Mouse (Mus musculus): ENCODE results near the gene Grin3b. TPM values are rescaled to one million over a fixed set of nuclear protein-coding genes. Genes with fewer than 3 reads are reported as not detected.

The Grin3b gene
- polyA plus RNA-seq (2015; fragmentation: Nextera tagmentation; extraction: Ambion mirVana), result 0.32 and 0.43 TPM in 2 replicates

GRCm38 (mm10) chr10:79970415-79971182, at the start of gene Grin3b:
Gene Grin3b (plus strand): TSS chr10:79970715.

GRCm38 (mm10) chr10:79920958-79921535, 49.5 kb upstream of the Grin3b start, which contains the start of gene R3hdm4:
Gene R3hdm4 (minus strand): TSS chr10:79921208.

GRCm38 (mm10) chr10:79926491-79927323, 43.8 kb upstream of the Grin3b start, which contains the start of gene Arid3a:
Gene Arid3a (plus strand): TSS chr10:79927043.

GRCm38 (mm10) chr10:79959847-79960601, 10.5 kb upstream of the Grin3b start, which contains the start of gene Wdr18:
Gene Wdr18 (plus strand): TSS chr10:79960152.

GRCm38 (mm10) chr10:79984195-79984816, 13.8 kb downstream of the Grin3b start, which contains the start of gene Tmem259:
Gene Tmem259 (minus strand): TSS chr10:79984330.

GRCm38 (mm10) chr10:79988506-79989271, 18.2 kb downstream of the Grin3b start, which contains the start of gene Cnn2:
Gene Cnn2 (plus strand): TSS chr10:79988584.

GRCm38 (mm10) chr10:79996272-79997033, 25.9 kb downstream of the Grin3b start, which contains the start of gene Abca7:
Gene Abca7 (plus strand): TSS chr10:79996494.

GRCm38 (mm10) chr10:80016511-80016910, 46.0 kb downstream of the Grin3b start, which contains the start of gene Arhgap45:
Gene Arhgap45 (plus strand): TSS chr10:80016653.

Other genes with a start within 250 kb of the Grin3b start
- gene Polrmt, start 224.1 kb upstream of the Grin3b start, polyA plus RNA-seq (2015; fragmentation: Nextera tagmentation; extraction: Ambion mirVana), result 22.6 and 26.4 TPM in 2 replicates
- gene Fgf22, start 215.6 kb upstream of the Grin3b start, polyA plus RNA-seq (2015; fragmentation: Nextera tagmentation; extraction: Ambion mirVana), result 0.14 and 0.51 TPM in 2 replicates
- 58.3 and 61.0 TPM in 2 replicates for gene Rnf126, start 203.8 kb upstream of the Grin3b start, polyA plus RNA-seq (2015; fragmentation: Nextera tagmentation; extraction: Ambion mirVana)
- 3.3 and 3.8 TPM in 2 replicates for gene Fstl3, start 193.4 kb upstream of the Grin3b start, polyA plus RNA-seq (2015; fragmentation: Nextera tagmentation; extraction: Ambion mirVana)
- gene Prss57, start 179.8 kb upstream of the Grin3b start, polyA plus RNA-seq (2015; fragmentation: Nextera tagmentation; extraction: Ambion mirVana), result not detected in 2 replicates
- gene Palm, start 177.1 kb upstream of the Grin3b start, polyA plus RNA-seq (2015; fragmentation: Nextera tagmentation; extraction: Ambion mirVana), result 22.3 and 27.1 TPM in 2 replicates
- gene Misp, start 149.7 kb upstream of the Grin3b start, polyA plus RNA-seq (2015; fragmentation: Nextera tagmentation; extraction: Ambion mirVana), result not detected in 2 replicates
- gene Ptbp1, start 116.3 kb upstream of the Grin3b start, polyA plus RNA-seq (2015; fragmentation: Nextera tagmentation; extraction: Ambion mirVana), result 49.8 and 68.7 TPM in 2 replicates
- gene Prtn3, start 96.2 kb upstream of the Grin3b start, polyA plus RNA-seq (2015; fragmentation: Nextera tagmentation; extraction: Ambion mirVana), result 0.76 and 0.79 TPM in 2 replicates
- gene Plppr3, start 96.1 kb upstream of the Grin3b start, polyA plus RNA-seq (2015; fragmentation: Nextera tagmentation; extraction: Ambion mirVana), result 1.9 TPM in 2 replicates
- 0.24 and 1.7 TPM in 2 replicates for gene Elane, start 84.5 kb upstream of the Grin3b start, polyA plus RNA-seq (2015; fragmentation: Nextera tagmentation; extraction: Ambion mirVana)
- 53.1 and 1,890 TPM in 2 replicates for gene Cfd, start 79.9 kb upstream of the Grin3b start, polyA plus RNA-seq (2015; fragmentation: Nextera tagmentation; extraction: Ambion mirVana)
- gene Med16, start 61.8 kb upstream of the Grin3b start, polyA plus RNA-seq (2015; fragmentation: Nextera tagmentation; extraction: Ambion mirVana), result 22.4 and 23.7 TPM in 2 replicates
- 15.9 TPM in 1 of 2 replicates, not detected in the other for gene Gm26602, start 59.9 kb upstream of the Grin3b start, polyA plus RNA-seq (2015; fragmentation: Nextera tagmentation; extraction: Ambion mirVana)
- 0.36 and 0.54 TPM in 2 replicates for gene Kiss1r, start 53.7 kb upstream of the Grin3b start, polyA plus RNA-seq (2015; fragmentation: Nextera tagmentation; extraction: Ambion mirVana)
- 89.9 and 90.5 TPM in 2 replicates for gene R3hdm4, start 49.5 kb upstream of the Grin3b start, polyA plus RNA-seq (2015; fragmentation: Nextera tagmentation; extraction: Ambion mirVana)
- gene Arid3a, start 43.7 kb upstream of the Grin3b start, polyA plus RNA-seq (2015; fragmentation: Nextera tagmentation; extraction: Ambion mirVana), result 0.69 and 2.1 TPM in 2 replicates
- 55.1 and 61.1 TPM in 2 replicates for gene Wdr18, start 10.6 kb upstream of the Grin3b start, polyA plus RNA-seq (2015; fragmentation: Nextera tagmentation; extraction: Ambion mirVana)
- gene Tmem259, start 13.6 kb downstream of the Grin3b start, polyA plus RNA-seq (2015; fragmentation: Nextera tagmentation; extraction: Ambion mirVana), result 23.1 and 23.6 TPM in 2 replicates
- 44.5 and 55.3 TPM in 2 replicates for gene Cnn2, start 17.9 kb downstream of the Grin3b start, polyA plus RNA-seq (2015; fragmentation: Nextera tagmentation; extraction: Ambion mirVana)
- 1.5 TPM in 2 replicates for gene Abca7, start 25.8 kb downstream of the Grin3b start, polyA plus RNA-seq (2015; fragmentation: Nextera tagmentation; extraction: Ambion mirVana)
- 2.7 and 4.2 TPM in 2 replicates for gene Arhgap45, start 45.9 kb downstream of the Grin3b start, polyA plus RNA-seq (2015; fragmentation: Nextera tagmentation; extraction: Ambion mirVana)
- 132 and 134 TPM in 2 replicates for gene Polr2e, start 69.1 kb downstream of the Grin3b start, polyA plus RNA-seq (2015; fragmentation: Nextera tagmentation; extraction: Ambion mirVana)
- gene Gpx4, start 76.5 kb downstream of the Grin3b start, polyA plus RNA-seq (2015; fragmentation: Nextera tagmentation; extraction: Ambion mirVana), result 705 and 782 TPM in 2 replicates
- gene Sbno2, start 134.9 kb downstream of the Grin3b start, polyA plus RNA-seq (2015; fragmentation: Nextera tagmentation; extraction: Ambion mirVana), result 4.7 and 5.6 TPM in 2 replicates
- gene Stk11, start 145.1 kb downstream of the Grin3b start, polyA plus RNA-seq (2015; fragmentation: Nextera tagmentation; extraction: Ambion mirVana), result 13.9 and 16.6 TPM in 2 replicates
- 1,084 and 1,218 TPM in 2 replicates for gene Atp5d, start 167.9 kb downstream of the Grin3b start, polyA plus RNA-seq (2015; fragmentation: Nextera tagmentation; extraction: Ambion mirVana)
- 0.37 and 0.73 TPM in 2 replicates for gene Cbarp, start 170.1 kb downstream of the Grin3b start, polyA plus RNA-seq (2015; fragmentation: Nextera tagmentation; extraction: Ambion mirVana)
- gene Midn, start 177.6 kb downstream of the Grin3b start, polyA plus RNA-seq (2015; fragmentation: Nextera tagmentation; extraction: Ambion mirVana), result 6.1 and 8.5 TPM in 2 replicates
- 202 and 207 TPM in 2 replicates for gene Cirbp, start 195.3 kb downstream of the Grin3b start, polyA plus RNA-seq (2015; fragmentation: Nextera tagmentation; extraction: Ambion mirVana)
- gene 1600002K03Rik, start 202.2 kb downstream of the Grin3b start, polyA plus RNA-seq (2015; fragmentation: Nextera tagmentation; extraction: Ambion mirVana), result 4.9 and 6.3 TPM in 2 replicates
- 3.7 and 4.3 TPM in 2 replicates for gene Efna2, start 208.8 kb downstream of the Grin3b start, polyA plus RNA-seq (2015; fragmentation: Nextera tagmentation; extraction: Ambion mirVana)

Measured in skeletal muscle tissue, postnatal 0 days (tissue).